Mouse (Mus musculus): ENCODE results near the gene Mast1. TPM values are rescaled to one million over a fixed set of nuclear protein-coding genes. Genes with fewer than 3 reads are reported as not detected.

Mast1 gene
- polyA plus RNA-seq, 1 experiment from 2014 or later: 3.2 TPM

GRCm38 (mm10) chr8:84889141-84889540, 48.0 kb downstream of the Mast1 start:
- Histone ChIP-seq H3K27me3 (ENCODE audit: low read depth, poor library complexity, severe bottlenecking) (peaks cover 3% of the 10 kb centered on the region; the same call in 1 of the 2 replicates), H3K27ac (replicated peaks) (no peak overlapping the region), H3K36me3 (peaks cover 71% of the 10 kb centered on the region), H3K4me1 (peaks cover 21% of the 10 kb centered on the region), H3K4me3 (no peak overlapping the region), H3K9me3 (replicated peaks) (no peaks in the 10 kb centered on the region)
- 97% methylated on average over 1 of the region's 1 CpGs for WGBS
- DNase-seq (ENCODE audit: low spot score): no peak

- Histone ChIP-seq H3K4me1 (peaks cover 13% of the 10 kb centered on the region), H3K27ac (replicated peaks) (no peak overlapping the region), H3K27me3 (ENCODE audit: low read depth, poor library complexity, severe bottlenecking) (peaks cover 3% of the 10 kb centered on the region; the same call in 1 of the 2 replicates), H3K36me3 (peaks cover 71% of the 10 kb centered on the region), H3K9me3 (replicated peaks) (no peaks in the 10 kb centered on the region), H3K4me3 (no peak overlapping the region)
- DNase-seq (ENCODE audit: low spot score): no peak
- WGBS: 94% methylated on average over 3 of the region's 3 CpGs
Measured at GRCm38 (mm10) chr8:84888280-84888679, 48.9 kb downstream of the Mast1 start.

GRCm38 (mm10) chr8:84884728-84885127, 52.4 kb downstream of the Mast1 start:
- Histone ChIP-seq H3K4me3 (no peak overlapping the region), H3K4me1 (no peaks in the 10 kb centered on the region), H3K27me3 (ENCODE audit: low read depth, poor library complexity, severe bottlenecking) (no peaks in the 10 kb centered on the region), H3K36me3 (peaks cover 48% of the 10 kb centered on the region), H3K9me3 (replicated peaks) (no peaks in the 10 kb centered on the region), H3K27ac (replicated peaks) (no peak overlapping the region)
- no peak for DNase-seq (ENCODE audit: low spot score)
- WGBS: 90% methylated on average over 4 of the region's 4 CpGs

- Histone ChIP-seq H3K9me3 (replicated peaks) (no peaks in the 10 kb centered on the region), H3K36me3 (no peaks in the 10 kb centered on the region), H3K27me3 (ENCODE audit: low read depth, poor library complexity, severe bottlenecking) (peaks cover 1% of the 10 kb centered on the region; the same call in 1 of the 2 replicates), H3K4me3 (no peak overlapping the region), H3K4me1 (no peaks in the 10 kb centered on the region), H3K27ac (replicated peaks) (no peak overlapping the region)
- DNase-seq (ENCODE audit: low spot score): no peak
- 85% methylated on average over 1 of the region's 1 CpGs for WGBS
Measured at GRCm38 (mm10) chr8:84878915-84879314, 58.2 kb downstream of the Mast1 start.

GRCm38 (mm10) chr8:84877297-84878035, 59.7 kb downstream of the Mast1 start:
- DNase-seq (ENCODE audit: low spot score): no peak
- peaks cover 16% of the 10 kb centered on the region for H3K27me3 ChIP-seq (ENCODE audit: low read depth, poor library complexity, severe bottlenecking)
- H3K4me3 ChIP-seq: no peak overlapping the region
- H3K4me1 ChIP-seq: peaks cover 7% of the 10 kb centered on the region
- no peak overlapping the region for H3K27ac ChIP-seq (replicated peaks)
- WGBS: 92% methylated on average over 3 of the region's 3 CpGs
- H3K9me3 ChIP-seq (replicated peaks): no peaks in the 10 kb centered on the region
- no peaks in the 10 kb centered on the region for H3K36me3 ChIP-seq

GRCm38 (mm10) chr8:84874339-84874738, 62.8 kb downstream of the Mast1 start:
- H3K27ac ChIP-seq (replicated peaks): no peak overlapping the region
- 93% methylated on average over 3 of the region's 3 CpGs for WGBS
- H3K4me1 ChIP-seq: peaks cover 15% of the 10 kb centered on the region
- H3K36me3 ChIP-seq: peaks cover 13% of the 10 kb centered on the region
- no peak overlapping the region for H3K4me3 ChIP-seq
- no peaks in the 10 kb centered on the region for H3K9me3 ChIP-seq (replicated peaks)
- H3K27me3 ChIP-seq (ENCODE audit: low read depth, poor library complexity, severe bottlenecking): peaks cover 24% of the 10 kb centered on the region
- DNase-seq (ENCODE audit: low spot score): no peak

GRCm38 (mm10) chr8:84873016-84873415, 64.1 kb downstream of the Mast1 start:
- Histone ChIP-seq H3K4me1 (peaks cover 15% of the 10 kb centered on the region), H3K27me3 (ENCODE audit: low read depth, poor library complexity, severe bottlenecking) (peaks cover 24% of the 10 kb centered on the region), H3K9me3 (replicated peaks) (no peaks in the 10 kb centered on the region), H3K4me3 (peak overlapping the region; percentile 56), H3K27ac (replicated peaks) (peak overlapping the region; percentile 77; the same call in 1 of the 2 replicates), H3K36me3 (peaks cover 27% of the 10 kb centered on the region)
- WGBS: 65% methylated on average over 4 of the region's 4 CpGs
- no peak for DNase-seq (ENCODE audit: low spot score)

- 3% methylated on average over 53 of the region's 54 CpGs for WGBS
Measured at GRCm38 (mm10) chr8:84872309-84872965, 64.7 kb downstream of the Mast1 start.

GRCm38 (mm10) chr8:84871376-84872308, 65.5 kb downstream of the Mast1 start, which contains the start of gene Syce2:
Gene Syce2, plus strand, starts transcription at chr8:84872111.
- H3K4me1 ChIP-seq: peaks cover 15% of the 10 kb centered on the region
- H3K27ac ChIP-seq (replicated peaks): peak within 1 kb of the TSS; percentile 77
- peaks cover 40% of the 10 kb centered on the region for H3K36me3 ChIP-seq
- H3K27me3 ChIP-seq (ENCODE audit: low read depth, poor library complexity, severe bottlenecking): peaks cover 24% of the 10 kb centered on the region
- WGBS: 15% methylated on average over 46 of the region's 46 CpGs
- no peaks in the 10 kb centered on the region for H3K9me3 ChIP-seq (replicated peaks)
- H3K4me3 ChIP-seq: peak within 1 kb of the TSS; percentile 56
- DNase-seq (ENCODE audit: low spot score): peak; percentile 76

More at GRCm38 (mm10) chr8:84872309-84872965, 64.7 kb downstream of the Mast1 start:
- peaks cover 32% of the 10 kb centered on the region for H3K36me3 ChIP-seq
- H3K9me3 ChIP-seq (replicated peaks): no peaks in the 10 kb centered on the region
- H3K27ac ChIP-seq (replicated peaks): peak overlapping the region; percentile 77
- peaks cover 24% of the 10 kb centered on the region for H3K27me3 ChIP-seq (ENCODE audit: low read depth, poor library complexity, severe bottlenecking)
- H3K4me1 ChIP-seq: peaks cover 15% of the 10 kb centered on the region
- DNase-seq (ENCODE audit: low spot score): peak; percentile 58
- H3K4me3 ChIP-seq: peak overlapping the region; percentile 56

Small RNA genes within 50 kb of the gene (microRNA-seq; reads per million reads assigned to microRNA genes)
- gene Gm24197 (not detected), gene Mir7069 (9.0 reads per million, percentile 20 among the genes with 10 or more reads in this experiment)

Other genes with a start within 250 kb of the Mast1 start
- 24.8 and 26.3 TPM in 2 replicates for gene Nacc1, start 249.5 kb downstream of the Mast1 start, polyA plus RNA-seq (2016; fragmentation: Nextera tagmentation; extraction: Ambion mirVana)
- 4.8 and 5.8 TPM in 2 replicates for gene Lyl1, start 235.9 kb downstream of the Mast1 start, polyA plus RNA-seq (2016; fragmentation: Nextera tagmentation; extraction: Ambion mirVana)
- gene G430095P16Rik, start 214.4 kb downstream of the Mast1 start, polyA plus RNA-seq (2016; fragmentation: Nextera tagmentation; extraction: Ambion mirVana): 1.1 and 1.4 TPM in 2 replicates
- 0.49 and 1.2 TPM in 2 replicates for gene Nfix, start 137.0 kb downstream of the Mast1 start, polyA plus RNA-seq (2016; fragmentation: Nextera tagmentation; extraction: Ambion mirVana)
- 2.9 and 5.3 TPM in 2 replicates for gene Dand5, start 114.5 kb downstream of the Mast1 start, polyA plus RNA-seq (2016; fragmentation: Nextera tagmentation; extraction: Ambion mirVana)
- gene Gadd45gip1, start 105.8 kb downstream of the Mast1 start, polyA plus RNA-seq (2016; fragmentation: Nextera tagmentation; extraction: Ambion mirVana): 46.3 and 47.2 TPM in 2 replicates
- gene Rad23a, start 96.7 kb downstream of the Mast1 start, polyA plus RNA-seq (2016; fragmentation: Nextera tagmentation; extraction: Ambion mirVana): 124 and 131 TPM in 2 replicates
- gene Calr, start 90.4 kb downstream of the Mast1 start, polyA plus RNA-seq (2016; fragmentation: Nextera tagmentation; extraction: Ambion mirVana): 723 and 798 TPM in 2 replicates
- gene Farsa, start 80.4 kb downstream of the Mast1 start, polyA plus RNA-seq (2016; fragmentation: Nextera tagmentation; extraction: Ambion mirVana): 133 and 139 TPM in 2 replicates
- 64.7 and 71.7 TPM in 2 replicates for gene Syce2, start 65.2 kb downstream of the Mast1 start, polyA plus RNA-seq (2016; fragmentation: Nextera tagmentation; extraction: Ambion mirVana)
- gene Gcdh, start 43.4 kb downstream of the Mast1 start, polyA plus RNA-seq (2016; fragmentation: Nextera tagmentation; extraction: Ambion mirVana): 37.3 and 39.6 TPM in 2 replicates
- 14.8 and 19.7 TPM in 2 replicates for gene Klf1, start 35.4 kb downstream of the Mast1 start, polyA plus RNA-seq (2016; fragmentation: Nextera tagmentation; extraction: Ambion mirVana)
- gene Dnase2a, start 28.8 kb downstream of the Mast1 start, polyA plus RNA-seq (2016; fragmentation: Nextera tagmentation; extraction: Ambion mirVana): 6.6 and 7.5 TPM in 2 replicates
- gene Rtbdn, start 9.6 kb upstream of the Mast1 start, polyA plus RNA-seq (2016; fragmentation: Nextera tagmentation; extraction: Ambion mirVana): 0.62 and 1.2 TPM in 2 replicates
- not detected in 2 replicates for gene Gm49661, start 32.1 kb upstream of the Mast1 start, polyA plus RNA-seq (2016; fragmentation: Nextera tagmentation; extraction: Ambion mirVana)
- gene Prdx2, start 32.2 kb upstream of the Mast1 start, polyA plus RNA-seq (2016; fragmentation: Nextera tagmentation; extraction: Ambion mirVana): 1,203 and 1,278 TPM in 2 replicates
- 136 and 158 TPM in 2 replicates for gene Rnaseh2a, start 32.4 kb upstream of the Mast1 start, polyA plus RNA-seq (2016; fragmentation: Nextera tagmentation; extraction: Ambion mirVana)
- 5.0 and 5.4 TPM in 2 replicates for gene Junb, start 41.4 kb upstream of the Mast1 start, polyA plus RNA-seq (2016; fragmentation: Nextera tagmentation; extraction: Ambion mirVana)
- 18.2 and 18.4 TPM in 2 replicates for gene Hook2, start 53.2 kb upstream of the Mast1 start, polyA plus RNA-seq (2016; fragmentation: Nextera tagmentation; extraction: Ambion mirVana)
- gene Best2, start 77.2 kb upstream of the Mast1 start, polyA plus RNA-seq (2016; fragmentation: Nextera tagmentation; extraction: Ambion mirVana): not detected in 2 replicates
- gene Asna1, start 87.9 kb upstream of the Mast1 start, polyA plus RNA-seq (2016; fragmentation: Nextera tagmentation; extraction: Ambion mirVana): 160 and 164 TPM in 2 replicates
- 140 and 146 TPM in 2 replicates for gene Trir, start 89.5 kb upstream of the Mast1 start, polyA plus RNA-seq (2016; fragmentation: Nextera tagmentation; extraction: Ambion mirVana)
- gene Tnpo2, start 99.6 kb upstream of the Mast1 start, polyA plus RNA-seq (2016; fragmentation: Nextera tagmentation; extraction: Ambion mirVana): 28.6 and 34.9 TPM in 2 replicates
- 25.5 and 32.3 TPM in 2 replicates for gene Fbxw9, start 122.7 kb upstream of the Mast1 start, polyA plus RNA-seq (2016; fragmentation: Nextera tagmentation; extraction: Ambion mirVana)
- gene Gm5741, start 130.6 kb upstream of the Mast1 start, polyA plus RNA-seq (2016; fragmentation: Nextera tagmentation; extraction: Ambion mirVana): 0.91 and 1.1 TPM in 2 replicates
- 70.8 and 71.8 TPM in 2 replicates for gene Dhps, start 134.4 kb upstream of the Mast1 start, polyA plus RNA-seq (2016; fragmentation: Nextera tagmentation; extraction: Ambion mirVana)
- 133 and 142 TPM in 2 replicates for gene Wdr83os, start 143.4 kb upstream of the Mast1 start, polyA plus RNA-seq (2016; fragmentation: Nextera tagmentation; extraction: Ambion mirVana)
- gene Wdr83, start 143.9 kb upstream of the Mast1 start, polyA plus RNA-seq (2016; fragmentation: Nextera tagmentation; extraction: Ambion mirVana): 61.2 and 70.6 TPM in 2 replicates
- gene Man2b1, start 145.9 kb upstream of the Mast1 start, polyA plus RNA-seq (2016; fragmentation: Nextera tagmentation; extraction: Ambion mirVana): 23.5 and 23.7 TPM in 2 replicates
- gene Zfp791, start 185.7 kb upstream of the Mast1 start, polyA plus RNA-seq (2016; fragmentation: Nextera tagmentation; extraction: Ambion mirVana): 0.81 and 1.5 TPM in 2 replicates
- gene Cks1brt, start 214.6 kb upstream of the Mast1 start, polyA plus RNA-seq (2016; fragmentation: Nextera tagmentation; extraction: Ambion mirVana): not detected in 2 replicates

Measured in midbrain, embryonic 10.5 days (tissue).